Mouse (Mus musculus) adrenal gland, postnatal 36 days (tissue): ENCODE measurements around the gene Olfr1150-ps1. TPM values are rescaled to one million over a fixed set of nuclear protein-coding genes. Genes with fewer than 3 reads are reported as not detected.

Source experiments
- DNase-seq, 2 experiments: peaks; one replicate each; pipeline ENCODE4 v3.0.0; 2021; ENCODE audit warnings: mixed read lengths in 1 of 2
- long read RNA-seq, 2 experiments: library from polyadenylated mRNA; stranded (forward); transcript quantifications; one replicate each; pipeline ENCODE4 v2.0.0; 2021; ENCODE audit warnings: borderline sequencing depth in 2 of 2
- total RNA-seq, 2 experiments: library from RNA; stranded (reverse); gene quantifications; 2 replicates each; pipeline ENCODE4 v1.2.3; 2021

The Olfr1150-ps1 gene
- total RNA-seq: not detected
- long read RNA-seq, experiment 1: 0 reads
- long read RNA-seq, experiment 2: 0 reads

DNA sequence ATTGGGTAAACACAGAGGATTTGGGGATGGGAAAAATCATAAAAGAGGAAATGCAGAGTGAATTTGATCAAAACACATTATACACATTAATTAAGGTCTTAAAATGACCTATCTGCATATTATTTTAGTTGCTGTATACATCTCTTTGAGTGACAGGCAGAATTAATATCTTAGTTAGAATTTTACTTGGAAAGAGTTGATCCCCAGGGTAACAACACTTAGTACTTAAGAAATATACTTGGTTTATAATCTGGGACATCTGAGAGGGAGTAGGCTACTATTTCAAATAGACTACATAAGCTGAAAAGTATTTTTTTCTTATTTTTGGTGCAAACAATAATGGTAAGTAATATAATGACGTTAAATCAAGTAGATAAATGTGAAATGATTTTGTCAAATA is at the start of gene Olfr1150-ps1:
Gene Olfr1150-ps1 (plus strand): TSS at position 301 of the 400 bp plus-strand sequence.
- DNase-seq: no peak

- no peak for DNase-seq
Observed at GRCm38 (mm10) chr2:87800292-87800691, 43.5 kb upstream of the Olfr1150-ps1 start, which contains the start of gene Olfr1143. Gene Olfr1143 (plus strand): TSS chr2:87800592.

DNA sequence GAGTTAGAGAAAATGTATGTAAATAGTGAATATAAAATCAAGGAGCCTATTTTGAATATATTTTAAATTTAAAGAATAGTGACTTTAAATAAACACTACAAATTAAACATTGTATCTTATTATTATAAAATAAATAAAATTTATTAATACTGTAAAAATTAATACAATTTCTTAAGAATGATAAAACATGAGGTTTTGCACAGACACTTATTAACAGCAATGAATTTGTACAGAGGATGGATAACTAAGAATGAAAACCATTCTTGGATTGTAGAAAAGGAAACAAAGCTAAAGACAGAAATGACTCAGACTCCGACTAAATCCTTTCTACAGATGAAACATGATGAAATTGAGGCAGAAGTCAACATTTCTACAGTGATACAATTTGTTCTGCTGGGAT is 34.3 kb upstream of the Olfr1150-ps1 start, which contains the start of gene Olfr1145:
Gene Olfr1145 (plus strand): TSS at position 301 of the 400 bp plus-strand sequence.
- DNase-seq: no peak

GRCm38 (mm10) chr2:87830233-87830632 is 13.6 kb upstream of the Olfr1150-ps1 start, which contains the start of gene Olfr1148:
Gene Olfr1148 (plus strand): TSS chr2:87830533.
- DNase-seq: no peak

- DNase-seq: no peak
Observed at GRCm38 (mm10) chr2:87855562-87855961, 11.8 kb downstream of the Olfr1150-ps1 start, which contains the start of gene Olfr1151. Gene Olfr1151 (plus strand): TSS chr2:87855862.

- no peak for DNase-seq
Observed at GRCm38 (mm10) chr2:87866192-87866591, 22.4 kb downstream of the Olfr1150-ps1 start, which contains the start of gene Olfr1152. Gene Olfr1152 (plus strand): TSS chr2:87866492.

GRCm38 (mm10) chr2:87894662-87895061 is 50.9 kb downstream of the Olfr1150-ps1 start, which contains the start of gene Olfr1153:
Gene Olfr1153 (plus strand): TSS chr2:87894962.
- DNase-seq: no peak

Other genes with a start within 250 kb of the Olfr1150-ps1 start
- not detected for gene Olfr1130, start 237.8 kb upstream of the Olfr1150-ps1 start, total RNA-seq
- not detected for gene Olfr1131, start 216.9 kb upstream of the Olfr1150-ps1 start, total RNA-seq
- not detected for gene Olfr1132, start 206.5 kb upstream of the Olfr1150-ps1 start, total RNA-seq
- not detected for gene Olfr1133, start 196.6 kb upstream of the Olfr1150-ps1 start, total RNA-seq
- not detected for gene Olfr1134, start 185.5 kb upstream of the Olfr1150-ps1 start, total RNA-seq
- not detected for gene Olfr1135, start 170.3 kb upstream of the Olfr1150-ps1 start, total RNA-seq
- gene Olfr1136, start 150.0 kb upstream of the Olfr1150-ps1 start, total RNA-seq: not detected
- not detected for gene Olfr1137, start 130.8 kb upstream of the Olfr1150-ps1 start, total RNA-seq
- not detected for gene Olfr1138, start 104.0 kb upstream of the Olfr1150-ps1 start, total RNA-seq
- not detected for gene Olfr1140, start 100.2 kb upstream of the Olfr1150-ps1 start, total RNA-seq
- not detected for gene Olfr1141, start 90.0 kb upstream of the Olfr1150-ps1 start, total RNA-seq
- gene Olfr152, start 64.5 kb upstream of the Olfr1150-ps1 start, total RNA-seq: not detected
- gene Olfr1143, start 43.4 kb upstream of the Olfr1150-ps1 start, total RNA-seq: not detected
- not detected for gene Olfr1145, start 34.2 kb upstream of the Olfr1150-ps1 start, total RNA-seq
- not detected for gene Olfr1148, start 13.5 kb upstream of the Olfr1150-ps1 start, total RNA-seq
- gene Olfr1151, start 11.9 kb downstream of the Olfr1150-ps1 start, total RNA-seq: not detected
- not detected for gene Olfr1152, start 22.5 kb downstream of the Olfr1150-ps1 start, total RNA-seq
- gene Olfr1153, start 51.0 kb downstream of the Olfr1150-ps1 start, total RNA-seq: not detected
- not detected for gene Olfr1154, start 61.2 kb downstream of the Olfr1150-ps1 start, total RNA-seq
- not detected for gene Olfr1155, start 101.1 kb downstream of the Olfr1150-ps1 start, total RNA-seq
- gene Olfr1156, start 109.1 kb downstream of the Olfr1150-ps1 start, total RNA-seq: not detected
- gene Olfr1157, start 124.3 kb downstream of the Olfr1150-ps1 start, total RNA-seq: not detected
- gene Olfr74, start 130.7 kb downstream of the Olfr1150-ps1 start, total RNA-seq: not detected
- not detected for gene Olfr1158, start 146.1 kb downstream of the Olfr1150-ps1 start, total RNA-seq
- not detected for gene Olfr1160, start 164.3 kb downstream of the Olfr1150-ps1 start, total RNA-seq
- not detected for gene Olfr1161, start 178.8 kb downstream of the Olfr1150-ps1 start, total RNA-seq
- not detected for gene Olfr73, start 193.7 kb downstream of the Olfr1150-ps1 start, total RNA-seq
- gene Olfr1162, start 207.1 kb downstream of the Olfr1150-ps1 start, total RNA-seq: not detected
- gene Olfr1163, start 227.8 kb downstream of the Olfr1150-ps1 start, total RNA-seq: not detected
- not detected for gene Olfr1164, start 250.0 kb downstream of the Olfr1150-ps1 start, total RNA-seq